Mouse (Mus musculus): ENCODE results near the gene Sgk2.

DNA sequence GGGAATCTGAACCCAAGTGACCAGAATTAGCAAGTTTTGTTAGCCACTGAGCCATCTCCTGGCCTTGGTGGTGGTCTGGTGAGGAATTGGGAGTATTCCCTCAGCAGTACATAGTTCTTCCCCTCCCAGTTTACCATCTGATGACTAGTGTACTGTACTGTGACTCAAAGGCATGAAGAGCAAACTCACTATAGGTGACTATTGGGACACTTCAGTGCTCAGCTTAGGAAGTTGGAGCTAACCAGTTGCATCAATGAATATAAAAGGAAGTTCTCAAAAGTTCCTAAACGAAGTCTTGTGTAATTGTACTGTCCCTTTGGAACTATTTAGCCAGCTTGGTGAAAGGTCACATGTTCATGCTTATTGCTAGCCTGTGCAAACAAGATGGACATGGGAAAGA is 47.6 kb upstream of the Sgk2 start:
- TF ChIP-seq CTCF (IDR thresholded peaks at IDR 0.05; ENCODE audit: low read depth, low read length), result no peak
- no peak for TF ChIP-seq POLR2A (IDR thresholded peaks at IDR 0.05; ENCODE audit: borderline replicate concordance, low read depth, low read length)
